Mouse (Mus musculus) urinary bladder, postnatal 14 days (tissue): ENCODE measurements around the gene Pmvk.
A peak's percentile ranks its signal among the peaks of the same experiment; 100 is the strongest.

Source experiments
- DNase-seq: peaks from one replicate; pipeline ENCODE4 v3.0.0; 2021; ENCODE audit warnings: low spot score

Gene Pmvk

DNA sequence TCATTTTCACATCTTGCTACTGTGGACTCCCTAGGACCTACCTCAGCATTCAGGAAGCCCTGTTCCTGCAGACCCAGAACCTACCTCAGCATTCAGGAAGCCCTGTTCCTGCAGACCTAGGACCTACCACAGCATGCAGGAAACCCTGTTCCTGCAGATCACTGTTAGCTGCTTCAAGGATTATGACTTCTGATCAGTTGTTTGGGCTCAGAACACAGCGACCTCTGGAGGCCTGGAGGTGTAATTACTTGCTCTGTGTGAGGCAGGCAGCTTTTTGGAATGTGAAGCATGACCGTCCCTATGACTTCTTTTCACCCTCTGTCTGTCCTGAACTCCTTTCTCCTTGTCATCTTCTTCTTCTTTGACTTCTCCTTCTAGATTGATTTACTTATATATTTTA is 27.1 kb downstream of the Pmvk start:
- no peak for DNase-seq

GRCm38 (mm10) chr3:89482249-89482648 is 27.9 kb downstream of the Pmvk start:
- DNase-seq: no peak

- DNase-seq: peak; percentile 79
These were observed 30.6 kb downstream of the Pmvk start for GRCm38 (mm10) chr3:89484766-89485524.

GRCm38 (mm10) chr3:89486111-89486510 is 31.8 kb downstream of the Pmvk start:
- no peak for DNase-seq

GRCm38 (mm10) chr3:89486916-89487702 is 32.8 kb downstream of the Pmvk start:
- DNase-seq: no peak

DNA sequence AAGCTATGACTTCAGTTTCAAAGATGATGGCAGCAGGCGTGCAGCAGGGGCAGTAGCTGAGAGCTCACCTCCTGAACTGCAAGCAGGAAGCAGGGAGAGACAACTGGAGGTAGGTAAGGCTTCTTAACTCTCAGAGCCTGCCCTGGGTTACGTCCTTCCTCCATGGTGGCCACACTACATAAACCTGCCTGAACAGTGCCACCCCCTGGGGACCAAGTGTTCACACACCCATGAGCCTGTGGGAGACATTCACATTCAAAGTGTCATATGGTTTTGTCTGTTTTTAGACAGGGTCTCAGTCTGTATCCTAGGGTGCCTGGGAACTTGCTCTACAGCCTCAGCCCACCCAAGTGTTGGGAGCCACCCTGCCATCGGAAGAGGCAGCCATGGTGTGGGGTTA is 36.4 kb downstream of the Pmvk start:
- no peak for DNase-seq

DNA sequence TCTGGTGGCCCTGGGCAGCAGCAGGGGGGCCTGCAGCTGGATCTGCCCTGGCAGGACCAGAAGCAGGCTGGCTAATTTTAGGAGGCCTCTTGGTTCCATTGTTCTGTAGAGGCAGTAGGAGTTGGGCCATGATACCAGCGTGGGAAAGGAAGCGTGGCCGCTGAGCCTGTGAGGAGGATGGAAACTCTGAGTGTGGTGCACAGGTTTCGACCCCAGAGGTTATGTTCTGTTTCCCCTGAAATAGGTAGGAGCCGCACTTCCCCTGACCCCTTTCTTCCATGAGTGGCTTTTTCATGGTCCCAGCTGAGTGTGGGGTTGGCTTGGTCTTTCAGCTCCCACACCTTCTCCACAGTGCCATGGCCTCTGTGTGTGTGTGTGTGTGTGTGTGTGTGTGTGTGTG is 37.2 kb downstream of the Pmvk start:
- DNase-seq: no peak

GRCm38 (mm10) chr3:89492701-89493151 is 38.4 kb downstream of the Pmvk start:
- DNase-seq: peak; percentile 39

GRCm38 (mm10) chr3:89494630-89495029 is 40.3 kb downstream of the Pmvk start:
- no peak for DNase-seq

GRCm38 (mm10) chr3:89496366-89496765 is 42.0 kb downstream of the Pmvk start:
- no peak for DNase-seq

DNA sequence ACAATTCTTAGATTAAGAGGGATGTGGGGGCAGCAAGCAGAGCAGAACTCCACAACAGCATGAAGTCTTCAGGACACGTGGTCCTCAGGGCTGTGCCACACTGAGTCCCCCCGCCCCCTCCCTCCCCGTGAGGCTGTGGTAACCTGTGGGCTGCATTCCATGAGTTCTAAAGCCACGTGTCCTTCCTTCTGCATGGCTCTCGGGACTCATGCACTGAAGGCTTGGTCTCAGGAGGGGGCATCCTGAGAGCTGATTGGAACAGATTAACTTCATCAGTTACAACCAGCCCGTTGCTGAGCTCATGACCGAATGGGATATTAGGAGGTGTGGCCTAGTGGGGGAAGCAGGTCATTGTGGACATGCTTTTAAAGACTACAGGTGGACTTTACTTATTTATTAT is 45.4 kb downstream of the Pmvk start:
- DNase-seq: no peak

DNA sequence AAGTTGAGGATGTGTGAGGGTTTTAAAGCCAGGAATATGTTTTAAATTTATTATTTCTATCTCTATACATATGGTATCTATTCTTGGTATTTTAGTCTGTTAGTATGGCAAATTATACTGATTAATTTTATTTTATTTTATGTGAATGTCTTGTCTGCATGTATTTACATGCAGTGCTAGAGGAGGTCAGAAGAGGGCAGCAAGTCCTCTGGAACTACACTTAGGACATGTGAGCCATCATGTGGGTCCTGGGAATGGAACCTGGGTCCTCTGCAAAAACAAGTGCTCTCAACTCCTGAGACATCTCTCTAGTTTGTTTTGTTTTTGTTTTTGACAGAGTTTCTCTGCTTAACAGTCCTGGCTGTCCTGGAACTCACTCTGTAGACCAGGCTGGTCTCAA is 47.1 kb downstream of the Pmvk start:
- no peak for DNase-seq

GRCm38 (mm10) chr3:89502551-89502950 is 48.2 kb downstream of the Pmvk start:
- DNase-seq: no peak

DNA sequence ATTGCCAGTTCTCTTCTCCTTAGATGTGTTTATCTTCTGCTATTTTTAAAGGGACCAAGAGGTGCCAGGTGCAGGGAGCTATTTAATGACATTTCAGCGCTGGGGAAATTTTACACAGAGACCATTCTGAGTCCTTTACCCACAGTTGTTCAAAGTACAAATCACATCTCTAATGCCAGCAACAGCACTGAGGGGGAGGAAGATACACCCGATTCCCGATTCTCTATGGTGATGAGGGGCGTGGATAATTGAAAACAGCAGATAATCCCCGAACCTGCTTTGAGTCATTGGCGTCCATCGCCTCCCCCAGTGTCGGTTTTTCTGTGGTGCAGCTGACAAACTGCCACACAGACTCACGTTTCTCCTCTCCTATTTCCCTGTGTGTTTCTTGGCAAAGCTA is 53.7 kb downstream of the Pmvk start:
- DNase-seq: no peak

GRCm38 (mm10) chr3:89510979-89511378 is 56.6 kb downstream of the Pmvk start:
- peak; percentile 53 for DNase-seq

DNA sequence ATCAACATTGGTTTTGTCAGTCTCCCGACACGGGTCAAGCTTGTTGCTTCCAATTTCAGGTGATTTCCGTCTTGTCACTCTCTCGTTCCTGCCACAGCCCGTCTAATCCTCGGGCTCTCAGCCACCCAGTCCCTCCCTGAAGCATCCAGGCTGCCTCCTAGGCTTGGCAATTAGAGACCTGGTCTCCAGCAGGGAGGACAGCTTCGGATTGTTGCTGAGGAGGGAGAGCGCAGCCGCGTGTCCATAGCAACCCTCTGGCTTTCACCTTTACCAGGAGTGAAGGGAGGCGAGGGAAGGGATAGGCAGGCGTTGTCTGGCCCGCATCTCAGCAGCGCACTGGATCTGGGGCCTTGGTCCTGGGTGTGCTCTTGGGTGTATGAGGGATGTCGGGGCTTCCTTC is 57.1 kb downstream of the Pmvk start:
- no peak for DNase-seq

- no peak for DNase-seq
These were observed 57.9 kb downstream of the Pmvk start for GRCm38 (mm10) chr3:89512225-89512624.

GRCm38 (mm10) chr3:89515444-89515843 is 61.1 kb downstream of the Pmvk start:
- no peak for DNase-seq

DNA sequence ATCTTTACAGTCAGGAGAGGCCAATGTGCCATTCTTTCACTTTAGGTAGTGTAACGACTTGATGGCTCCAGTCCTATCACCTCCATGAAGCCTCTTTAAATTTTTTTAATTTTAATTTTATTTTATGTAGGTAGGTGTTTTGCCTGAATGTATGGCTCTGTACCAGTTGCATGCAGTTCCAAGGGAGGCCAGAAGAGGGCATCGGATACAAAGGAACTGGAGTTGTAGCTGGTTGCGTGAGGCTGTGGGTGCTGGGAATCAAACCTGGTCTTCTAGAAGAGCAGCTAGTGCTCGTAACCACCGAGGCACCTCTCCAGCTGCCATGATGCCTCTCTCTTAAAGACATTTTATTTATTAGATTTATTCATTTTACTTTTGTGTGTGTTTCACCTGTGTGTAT is 62.0 kb downstream of the Pmvk start:
- no peak for DNase-seq
